Mouse (Mus musculus) cerebellum, postnatal 25 days (tissue): ENCODE measurements at regions not wholly inside any gene's neighbourhood (a gene's known extent, or its start where the extent isn't known, plus 50 kb on each side); places are given as distances from the start of the nearest gene placed in this dataset.

Experiments used
- DNase-seq, 2 experiments: peaks; one replicate each; pipeline ENCODE4 v3.0.0; 2021; ENCODE audit warnings: mixed read lengths in 2 of 2

DNA sequence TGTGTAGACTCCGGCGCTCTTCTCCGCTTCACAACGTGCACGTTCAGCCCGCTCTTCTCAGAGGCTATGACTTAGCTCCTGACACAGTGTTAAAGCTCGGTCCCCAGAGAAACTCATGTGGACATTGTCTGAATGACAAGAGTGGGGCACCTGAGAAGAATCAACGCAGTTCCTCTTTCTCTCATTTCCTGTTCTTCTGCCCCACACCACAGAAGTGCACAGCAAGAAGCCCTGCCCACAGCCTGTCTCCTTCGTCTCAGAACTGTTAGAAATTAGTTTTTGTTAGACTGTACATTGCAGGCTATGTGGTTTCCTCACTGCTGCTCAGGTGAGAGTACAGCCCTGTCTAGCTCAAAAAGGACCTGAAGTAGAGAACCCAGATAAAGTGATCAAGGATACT, 94.1 kb upstream of the Nsun2 start:
- no peak for DNase-seq

DNA sequence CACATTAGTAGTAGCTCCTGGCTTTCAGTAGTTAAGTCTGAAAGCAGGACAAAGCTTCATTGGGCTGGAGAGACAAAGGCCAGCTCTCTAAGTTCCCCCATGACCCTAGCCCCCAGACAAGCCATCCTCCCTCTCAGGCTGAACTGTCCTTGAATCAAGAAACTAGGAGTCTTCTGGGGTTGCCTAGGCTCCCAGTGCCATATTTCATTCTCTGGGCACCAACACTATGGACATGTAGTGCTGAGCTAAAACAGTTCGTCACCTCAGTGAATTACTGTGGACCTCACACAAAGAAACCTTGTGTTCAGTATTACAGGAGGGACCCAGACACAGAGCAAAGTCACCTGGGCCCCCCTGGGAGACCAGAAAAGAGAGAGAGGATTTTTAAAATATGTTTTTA, 91.7 kb upstream of the Nsun2 start:
- DNase-seq = no peak

- no peak for DNase-seq
These were observed 87.9 kb upstream of the Nsun2 start for GRCm38 (mm10) chr13:69445611-69446010.
